Mouse (Mus musculus) limb, embryonic 14.5 days (tissue): Measurements from ENCODE around the gene Oprl1. TPM values are rescaled to one million over a fixed set of nuclear protein-coding genes. Genes with fewer than 3 reads are reported as not detected.

ENCODE experiments used
- ATAC-seq: fragments of 200-750 bp; cut with Nextera tagmentation; 2 replicates; pipeline ENCODE4 v1.8.0; 2017; ENCODE audit warnings: low read depth, moderate number of reproducible peaks, moderate TSS enrichment; ENCODE audit not compliant: low FRiP score
- DNase-seq: peaks from one replicate; pipeline ENCODE4 v3.0.0-alpha.2; 2015; ENCODE audit warnings: low spot score
- H3K27ac ChIP-seq: fragments of 300-500 bp; sonication (generic); replicated peaks from 2 replicates; pipeline ENCODE4 v1.5.1; 2014; ENCODE audit warnings: low read depth, mild to moderate bottlenecking, low read length, moderate library complexity, mixed read lengths
- H3K27me3 ChIP-seq: fragments of 300-500 bp; sonication (generic); 2 replicates; pipeline ENCODE4 v1.6.1; 2014; ENCODE audit warnings: low read length, mixed read lengths; ENCODE audit not compliant: control insufficient read depth, insufficient read depth
- H3K36me3 ChIP-seq: fragments of 300-500 bp; sonication (generic); 2 replicates; pipeline ENCODE4 v1.6.1; 2014; ENCODE audit warnings: mild to moderate bottlenecking, low read length, moderate library complexity, mixed read lengths; ENCODE audit not compliant: control insufficient read depth, insufficient read depth
- H3K4me1 ChIP-seq: fragments of 300-500 bp; sonication (generic); 2 replicates; pipeline ENCODE4 v1.6.1; 2014; ENCODE audit warnings: antibody characterized with exemption, low read length, mixed read lengths; ENCODE audit not compliant: control insufficient read depth, insufficient read depth
- H3K4me2 ChIP-seq: fragments of 300-500 bp; sonication (generic); replicated peaks from 2 replicates; pipeline ENCODE4 v1.6.1; 2014; ENCODE audit warnings: low read depth, mild to moderate bottlenecking, low read length, moderate library complexity; ENCODE audit not compliant: severe bottlenecking
- H3K4me3 ChIP-seq: fragments of 300-500 bp; sonication (generic); replicated peaks from 2 replicates; pipeline ENCODE4 v1.5.1; 2014; ENCODE audit warnings: low read length
- H3K9ac ChIP-seq: fragments of 300-500 bp; sonication (generic); 2 replicates; pipeline ENCODE4 v1.6.1; 2014; ENCODE audit warnings: mild to moderate bottlenecking, low read depth, low read length, moderate library complexity; ENCODE audit not compliant: severe bottlenecking
- H3K9me3 ChIP-seq: fragments of 300-500 bp; sonication (generic); 2 replicates; pipeline ENCODE4 v1.6.1; 2016; ENCODE audit warnings: low read length; ENCODE audit not compliant: control insufficient read depth
- POLR2A ChIP-seq: fragments of 200-500 bp; IDR thresholded peaks from 2 replicates; pipeline ENCODE4 v1.8.0; 2012; ENCODE audit warnings: inconsistent platforms, mild to moderate bottlenecking, moderate library complexity, borderline replicate concordance; ENCODE audit not compliant: insufficient read depth, insufficient read length; ENCODE audit errors: extremely low read depth
- WGBS: fragments of 180-500 bp; shearing (Covaris S2); extraction: QIAGEN DNeasy Blood & Tissue Kit; methylation state at CpG from one replicate; pipeline ENCODE4 v1.1.7; 2014; 5-methylcytosine and 5-hydroxymethylcytosine counted together
- polyA plus RNA-seq, 2 experiments: library from polyadenylated mRNA; depleted of rRNA in 1 of 2; stranded (reverse) in 1 of 2; unstranded in 1 of 2; fragments of >200 nt; fragmentation: Nextera tagmentation in 1 of 2; extraction: Ambion mirVana in 1 of 2; gene quantifications; 2 replicates each; pipeline versions ENCODE4 v1.2.1 to v1.2.3; 2012 to 2014

The Oprl1 gene
- polyA plus RNA-seq (2012; rRNA removed) (1.0 and 1.4 TPM in 2 replicates), polyA plus RNA-seq (2014; fragmentation: Nextera tagmentation; extraction: Ambion mirVana) (0.30 and 0.84 TPM in 2 replicates)

- Histone ChIP-seq H3K27me3 (no peaks in the 10 kb centered on the region), H3K4me1 (no peaks in the 10 kb centered on the region; the same call in 1 of the 2 replicates), H3K9ac (no peak within 1 kb of the TSS), H3K27ac (no peak within 1 kb of the TSS), H3K4me3 (no peak within 1 kb of the TSS), H3K9me3 (no peaks in the 10 kb centered on the region), H3K4me2 (peak within 1 kb of the TSS; percentile 31; the same call in 1 of the 2 replicates), H3K36me3 (no peaks in the 10 kb centered on the region)
- no peak for TF ChIP-seq POLR2A
- ATAC-seq, result no peak
- DNase-seq, result no peak
- WGBS, result 3% methylated on average over 7 of the region's 7 CpGs
Observed at GRCm38 (mm10) chr2:181714903-181715326, at the start of gene Oprl1. Oprl1 (plus strand) TSS chr2:181715016.

- Histone ChIP-seq H3K27me3 (peaks cover 44% of the 10 kb centered on the region), H3K9me3 (no peaks in the 10 kb centered on the region), H3K9ac (peak overlapping the region; percentile 45), H3K4me3 (peak overlapping the region; percentile 46), H3K27ac (no peak overlapping the region), H3K4me1 (peaks cover 9% of the 10 kb centered on the region), H3K36me3 (no peaks in the 10 kb centered on the region), H3K4me2 (peak overlapping the region; percentile 78)
- 3% methylated on average over 44 of the region's 56 CpGs for WGBS
- peak; percentile 41; the same call in 1 of the 2 replicates for ATAC-seq
- TF ChIP-seq POLR2A, result no peak
- DNase-seq, result no peak
Observed at GRCm38 (mm10) chr2:181670285-181670912, 44.4 kb upstream of the Oprl1 start.

- no peak; the same call in 1 of the 2 replicates for ATAC-seq
- DNase-seq, result no peak
- no peak overlapping the region for H3K27ac ChIP-seq
- H3K9me3 ChIP-seq, result no peaks in the 10 kb centered on the region
- H3K9ac ChIP-seq, result peak overlapping the region; percentile 45
- H3K4me2 ChIP-seq, result peak overlapping the region; percentile 78
- H3K4me3 ChIP-seq, result peak overlapping the region; percentile 46
- H3K36me3 ChIP-seq, result no peaks in the 10 kb centered on the region
- 1% methylated on average over 32 of the region's 41 CpGs for WGBS
- H3K27me3 ChIP-seq, result peaks cover 44% of the 10 kb centered on the region
- no peak for TF ChIP-seq POLR2A
- peaks cover 14% of the 10 kb centered on the region for H3K4me1 ChIP-seq
Observed at GRCm38 (mm10) chr2:181670913-181671311, 43.9 kb upstream of the Oprl1 start.

- Histone ChIP-seq H3K4me3 (peak within 1 kb of the TSS; percentile 46), H3K36me3 (no peaks in the 10 kb centered on the region), H3K27me3 (peaks cover 44% of the 10 kb centered on the region), H3K9me3 (no peaks in the 10 kb centered on the region), H3K4me1 (peaks cover 14% of the 10 kb centered on the region), H3K9ac (peak within 1 kb of the TSS; percentile 45), H3K4me2 (peak within 1 kb of the TSS; percentile 78), H3K27ac (no peak within 1 kb of the TSS)
- DNase-seq, result no peak
- no peak; the same call in 1 of the 2 replicates for ATAC-seq
- under 1% methylated on average over 39 of the region's 43 CpGs for WGBS
- TF ChIP-seq POLR2A, result no peak
Observed at GRCm38 (mm10) chr2:181671326-181671725, 43.5 kb upstream of the Oprl1 start, which contains the start of gene Sox18. Sox18 (minus strand) TSS chr2:181671640.

GRCm38 (mm10) chr2:181671984-181672383 lies 42.8 kb upstream of the Oprl1 start:
- 27% methylated on average over 7 of the region's 7 CpGs for WGBS
- ATAC-seq, result no peak
- peak overlapping the region; percentile 46; the same call in 1 of the 2 replicates for H3K4me3 ChIP-seq
- no peaks in the 10 kb centered on the region for H3K36me3 ChIP-seq
- no peak overlapping the region for H3K9ac ChIP-seq
- H3K4me1 ChIP-seq, result peaks cover 14% of the 10 kb centered on the region
- H3K27ac ChIP-seq, result no peak overlapping the region
- no peaks in the 10 kb centered on the region for H3K9me3 ChIP-seq
- H3K27me3 ChIP-seq, result peaks cover 44% of the 10 kb centered on the region
- no peak for TF ChIP-seq POLR2A
- H3K4me2 ChIP-seq, result no peak overlapping the region
- no peak for DNase-seq
